Mouse (Mus musculus) macrophage (primary cell): ENCODE data around the gene Tmem51. TPM values are rescaled to one million over a fixed set of nuclear protein-coding genes. Genes with fewer than 3 reads are reported as not detected.
"Not testable (repeated sequence)": the region's sequence is repeated elsewhere in the genome, so short reads cannot be mapped to it uniquely, and the experiment has no call there.

Experiments
- H3K27ac ChIP-seq: fragments of 350-480 bp; formaldehyde crosslinking; 2 replicates; pipeline ENCODE4 v1.9.0; 2021
- H3K36me3 ChIP-seq: fragments of 350-480 bp; formaldehyde crosslinking; 2 replicates; pipeline ENCODE4 v1.9.0; 2021; ENCODE audit errors: inconsistent target
- H3K4me3 ChIP-seq: fragments of 350-480 bp; formaldehyde crosslinking; 2 replicates; pipeline ENCODE4 v1.9.0; 2021; ENCODE audit errors: inconsistent target
- H3K79me2 ChIP-seq: fragments of 350-480 bp; formaldehyde crosslinking; 2 replicates; pipeline ENCODE4 v1.9.0; 2021; ENCODE audit errors: inconsistent target
- WGBS: methylation state at CpG from one replicate; pipeline ENCODE4 v1.1.7; 2026; ENCODE audit warnings: inconsistent platforms; ENCODE audit not compliant: missing documents; 5-methylcytosine and 5-hydroxymethylcytosine counted together
- polyA plus RNA-seq: library from polyadenylated mRNA; stranded (reverse); fragments of 250-400 nt; gene quantifications from 3 replicates; pipeline ENCODE4 v1.2.4, GENCODE M21; 2018; ENCODE audit warnings: inconsistent platforms

Tmem51 gene
- polyA plus RNA-seq, 1 experiment from 2014 or later, result 46.5 TPM

DNA sequence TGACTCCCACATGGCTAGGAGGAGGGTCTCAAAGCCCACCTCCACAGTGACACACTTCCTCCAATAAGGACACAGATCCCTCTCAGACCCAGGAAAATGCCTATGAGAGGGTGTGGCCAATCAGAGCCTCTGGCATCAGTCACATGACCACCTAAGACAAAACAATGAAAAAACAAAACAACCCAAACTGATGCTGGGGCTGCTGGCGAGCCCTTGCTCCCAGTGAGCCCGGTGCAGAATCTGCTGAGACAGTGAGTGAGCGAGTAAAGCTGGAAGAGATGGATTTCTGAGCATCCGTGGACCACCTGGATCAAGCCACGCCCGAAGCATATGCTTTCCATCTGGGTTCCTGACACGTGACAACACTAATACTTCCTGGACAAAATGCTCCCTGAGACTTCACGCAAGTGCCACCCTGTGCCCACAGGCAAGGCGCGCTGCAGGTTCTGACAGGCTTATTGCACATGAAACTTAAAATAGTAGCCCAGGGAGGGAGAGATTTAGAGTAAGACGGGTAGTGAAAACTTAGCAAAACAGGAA is 85.8 kb downstream of the Tmem51 start:
- H3K4me3 ChIP-seq, result peak overlapping the region; percentile 14
- 12% methylated on average over 11 of the region's 11 CpGs for WGBS
- H3K27ac ChIP-seq, result peak overlapping the region; percentile 32
- H3K79me2 ChIP-seq, result no peaks in the 10 kb centered on the region
- no peaks in the 10 kb centered on the region for H3K36me3 ChIP-seq

DNA sequence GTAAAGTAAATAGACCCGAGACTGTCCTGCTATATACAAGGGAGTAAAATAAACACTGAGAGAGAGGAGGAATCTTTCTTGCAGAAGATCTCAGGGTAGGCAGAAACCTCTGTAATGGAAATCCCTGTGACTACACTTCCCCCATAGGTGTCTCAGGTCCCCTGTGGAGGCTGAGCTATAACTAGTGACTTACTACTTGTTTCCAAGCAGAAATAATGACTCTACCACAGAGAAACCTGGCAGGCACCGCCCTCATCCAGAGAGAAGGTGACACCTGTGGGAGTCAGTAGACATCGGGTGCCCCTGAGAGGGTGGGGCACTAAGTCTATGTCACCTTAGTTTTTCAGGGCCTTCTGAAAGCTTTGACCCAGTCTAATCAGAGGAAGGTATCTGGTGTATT is 87.2 kb downstream of the Tmem51 start:
- Histone ChIP-seq H3K79me2 (no peaks in the 10 kb centered on the region), H3K27ac (no peak overlapping the region), H3K36me3 (no peaks in the 10 kb centered on the region), H3K4me3 (no peak overlapping the region)
- WGBS, result 95% methylated on average over 3 of the region's 3 CpGs

DNA sequence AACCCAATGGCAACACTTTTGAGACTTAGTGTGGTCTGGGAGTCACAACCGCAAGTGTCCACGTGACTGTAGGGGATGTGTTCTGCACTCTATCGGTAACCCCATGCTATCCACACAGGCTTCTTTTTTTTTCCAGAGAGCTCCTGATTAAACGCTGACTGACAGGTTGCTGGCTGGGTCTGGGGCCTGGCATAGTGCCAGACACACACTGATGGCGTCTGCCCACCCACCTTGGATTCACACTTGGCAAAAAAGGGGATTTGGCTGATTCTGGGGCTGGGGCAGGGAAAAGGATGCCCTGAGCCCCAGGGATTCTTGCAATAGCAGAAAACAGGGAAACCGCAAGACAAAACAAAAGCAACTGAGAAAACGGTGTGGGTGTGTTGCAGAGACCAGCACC is 88.0 kb downstream of the Tmem51 start:
- no peak overlapping the region for H3K27ac ChIP-seq
- 95% methylated on average over 7 of the region's 7 CpGs for WGBS
- H3K4me3 ChIP-seq, result no peak overlapping the region
- no peaks in the 10 kb centered on the region for H3K36me3 ChIP-seq
- H3K79me2 ChIP-seq, result no peaks in the 10 kb centered on the region

DNA sequence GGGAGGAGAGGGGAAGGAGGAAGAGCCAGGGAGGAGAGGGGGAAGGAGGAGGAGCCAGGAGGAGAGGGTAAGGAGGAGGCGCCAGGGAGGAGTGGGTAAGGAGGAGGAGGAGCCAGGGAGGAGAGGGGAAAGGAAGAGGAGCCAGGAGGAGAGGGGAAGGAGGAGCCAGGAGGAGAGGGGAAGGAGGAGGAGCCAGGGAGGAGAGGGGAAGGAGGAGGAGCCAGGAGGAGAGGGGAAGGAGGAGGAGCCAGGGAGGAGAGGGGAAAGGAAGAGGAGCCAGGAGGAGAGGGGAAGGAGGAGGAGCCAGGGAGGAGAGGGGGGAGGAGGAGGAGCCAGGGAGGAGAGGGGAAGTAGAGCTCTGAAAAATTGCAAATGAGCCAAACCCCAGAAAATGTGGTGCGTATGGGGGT is 90.0 kb downstream of the Tmem51 start:
- H3K36me3 ChIP-seq, H3K79me2 ChIP-seq, H3K4me3 ChIP-seq: not testable (repeated sequence)
- WGBS, result 0% methylated on average over 1 of the region's 2 CpGs
- peak overlapping the region; percentile 56 for H3K27ac ChIP-seq

DNA sequence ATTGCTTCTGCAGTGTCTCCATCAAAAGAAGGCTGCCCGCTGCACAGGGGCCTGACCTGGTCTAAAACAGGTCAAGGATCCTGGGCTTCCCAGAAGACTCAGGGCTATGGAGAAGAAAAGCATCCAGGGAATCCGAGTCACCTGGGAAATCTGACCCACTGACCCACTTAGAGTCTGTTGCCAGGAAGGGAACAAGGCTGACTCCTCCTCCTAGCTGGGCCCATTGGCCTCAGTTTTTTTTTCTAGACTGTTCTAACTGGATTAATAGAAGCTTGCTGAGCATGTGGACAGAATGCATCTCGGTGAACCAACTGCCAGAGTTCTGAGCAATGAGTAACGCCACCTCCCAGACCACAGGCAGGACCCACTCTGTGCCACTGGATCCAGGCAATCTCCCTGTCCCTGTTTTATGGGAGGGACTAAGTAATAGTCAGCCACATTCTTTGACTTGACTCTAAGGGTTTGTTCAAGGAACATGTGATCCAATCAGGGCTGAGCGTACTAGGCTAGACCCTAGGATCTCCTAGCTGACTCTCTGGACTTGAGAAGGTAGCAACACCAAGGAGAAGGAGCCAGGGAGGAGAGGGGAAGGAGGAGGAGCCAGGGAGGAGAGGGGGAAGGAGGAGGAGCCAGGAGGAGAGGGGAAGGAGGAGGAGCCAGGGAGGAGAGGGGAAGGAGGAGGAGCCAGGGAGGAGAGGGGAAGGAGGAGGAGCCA is 90.6 kb downstream of the Tmem51 start:
- Histone ChIP-seq H3K79me2 (no peaks in the 10 kb centered on the region), H3K27ac (no peak overlapping the region), H3K36me3 (no peaks in the 10 kb centered on the region), H3K4me3 (no peak overlapping the region)
- 74% methylated on average over 5 of the region's 5 CpGs for WGBS

DNA sequence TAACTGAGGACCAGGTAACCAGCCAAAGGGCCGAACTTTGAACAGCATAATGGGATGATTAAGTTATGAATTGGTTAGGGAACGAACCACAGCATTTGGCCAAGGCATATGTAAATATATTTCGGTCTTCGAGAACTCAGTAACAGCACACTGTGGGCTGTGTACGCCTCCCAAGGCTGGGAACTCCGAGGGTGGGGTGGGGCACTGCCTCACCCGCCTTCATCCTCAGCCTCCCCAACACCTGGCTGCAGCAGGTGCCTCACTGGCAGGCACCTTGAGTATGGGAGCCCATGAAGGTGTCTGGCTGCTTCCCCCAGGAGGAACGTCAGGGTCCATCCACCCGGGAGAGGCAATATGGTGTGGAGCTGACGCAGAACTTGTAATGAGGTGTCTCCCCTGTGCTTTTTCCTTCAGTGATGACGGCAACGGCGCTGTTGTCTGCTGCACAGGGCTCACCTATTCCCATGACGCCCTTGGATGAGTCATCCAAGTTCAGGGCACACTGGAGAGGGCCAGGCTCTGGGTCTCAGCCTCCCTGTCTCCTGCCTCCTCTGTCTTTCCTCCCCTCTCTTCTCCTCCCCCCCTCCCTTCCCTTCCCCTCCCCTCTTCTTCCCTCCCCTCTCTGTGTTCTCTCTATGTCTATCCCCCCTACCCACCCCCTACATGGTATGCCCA is 91.4 kb downstream of the Tmem51 start:
- no peak overlapping the region for H3K4me3 ChIP-seq
- H3K36me3 ChIP-seq, result no peaks in the 10 kb centered on the region
- H3K79me2 ChIP-seq, result no peaks in the 10 kb centered on the region
- H3K27ac ChIP-seq, result no peak overlapping the region
- WGBS, result 91% methylated on average over 14 of the region's 14 CpGs

DNA sequence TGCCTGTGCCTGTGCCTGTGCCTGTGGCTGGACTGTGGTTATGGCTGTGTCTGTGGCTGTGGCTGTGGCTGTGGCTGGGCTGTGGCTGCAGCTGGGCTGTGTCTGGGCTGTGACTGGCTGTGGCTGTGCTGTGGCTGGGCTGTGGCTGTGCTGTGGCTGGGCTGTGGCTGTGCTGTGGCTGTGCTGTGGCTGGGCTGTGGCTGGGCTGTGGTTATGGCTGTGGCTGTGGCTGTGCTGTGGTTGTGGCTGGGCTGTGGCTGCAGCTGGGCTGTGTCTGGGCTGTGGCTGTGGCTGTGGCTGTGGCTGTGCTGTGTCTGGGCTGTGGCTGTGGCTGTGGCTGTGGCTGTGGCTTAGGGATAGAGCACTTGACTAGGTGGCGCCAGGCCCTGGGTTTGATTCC is 95.9 kb downstream of the Tmem51 start:
- no peak overlapping the region for H3K27ac ChIP-seq
- no peak overlapping the region for H3K4me3 ChIP-seq
- 55% methylated on average over 1 of the region's 1 CpGs for WGBS
- no peaks in the 10 kb centered on the region for H3K36me3 ChIP-seq
- no peaks in the 10 kb centered on the region for H3K79me2 ChIP-seq

GRCm38 (mm10) chr4:141983689-141984088 is 100.4 kb downstream of the Tmem51 start:
- Histone ChIP-seq H3K79me2 (no peaks in the 10 kb centered on the region), H3K27ac (no peak overlapping the region), H3K36me3 (no peaks in the 10 kb centered on the region), H3K4me3 (no peak overlapping the region)
- WGBS, result 68% methylated on average over 3 of the region's 3 CpGs

DNA sequence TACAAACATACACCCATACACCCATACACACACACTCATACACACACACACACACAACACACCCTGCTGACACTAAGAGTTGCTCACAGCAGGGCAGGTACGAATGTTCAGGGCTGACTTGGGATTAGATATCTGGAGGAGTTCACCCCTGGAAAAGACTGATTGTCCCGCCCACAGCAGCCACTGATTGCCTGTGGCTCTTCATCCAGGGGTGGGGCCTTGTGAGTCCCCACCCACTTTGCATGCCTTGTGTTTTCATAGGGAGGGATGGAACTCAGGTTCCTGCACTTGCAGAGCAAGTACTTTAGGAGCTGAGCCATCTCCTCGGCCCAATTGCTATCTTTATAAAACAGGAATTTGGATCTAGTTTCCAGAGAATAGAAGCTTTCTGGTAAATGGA is 102.6 kb downstream of the Tmem51 start:
- no peaks in the 10 kb centered on the region for H3K36me3 ChIP-seq
- WGBS, result 96% methylated on average over 3 of the region's 3 CpGs

More for the DNA sequence above, 102.6 kb downstream of the Tmem51 start:
- Histone ChIP-seq H3K4me3 (no peak overlapping the region), H3K27ac (no peak overlapping the region), H3K79me2 (no peaks in the 10 kb centered on the region)

Other genes starting within 250 kb of the Tmem51 start
- not detected in 3 replicates for gene Ctrc, start 237.9 kb downstream of the Tmem51 start, polyA plus RNA-seq
- gene Efhd2, start 209.4 kb downstream of the Tmem51 start, polyA plus RNA-seq, result 472 to 767 TPM (median 504 TPM) in 3 replicates
- 3.0 to 8.6 TPM (median 5.4 TPM) in 3 replicates for gene Fhad1, start 69.2 kb downstream of the Tmem51 start, polyA plus RNA-seq
- not detected in 3 replicates for gene Kazn, start 155.1 kb upstream of the Tmem51 start, polyA plus RNA-seq